Mouse (Mus musculus) C2C12 (cell line): ENCODE results near the gene Oxct1. TPM values are rescaled to one million over a fixed set of nuclear protein-coding genes. Genes with fewer than 3 reads are reported as not detected.

Source experiments
- H3K27me3 ChIP-seq: one replicate; pipeline ENCODE4 v1.6.1; 2011; ENCODE audit not compliant: control insufficient read depth, insufficient read depth, insufficient read length
- H3K36me3 ChIP-seq: one replicate; pipeline ENCODE4 v1.6.1; 2011; ENCODE audit not compliant: control insufficient read depth, insufficient read depth
- H3K4me3 ChIP-seq: one replicate; pipeline ENCODE4 v1.5.1; 2011; ENCODE audit warnings: mild to moderate bottlenecking, control low read depth; ENCODE audit not compliant: poor library complexity, insufficient read depth, severe bottlenecking
- H3K79me2 ChIP-seq: one replicate; pipeline ENCODE4 v1.6.1; 2011; ENCODE audit not compliant: control insufficient read depth, insufficient read depth
- H3K79me3 ChIP-seq: one replicate; pipeline ENCODE4 v1.6.1; 2011; ENCODE audit warnings: low read depth, control low read depth
- H3ac ChIP-seq: one replicate; pipeline ENCODE3; 2011; ENCODE audit warnings: low read depth; ENCODE audit not compliant: control insufficient read depth, insufficient read length
- CEBPB ChIP-seq: IDR thresholded peaks from one replicate; pipeline ENCODE4 v1.6.1; 2011; ENCODE audit warnings: low read depth, mild to moderate bottlenecking, control low read depth, moderate library complexity
- CTCF ChIP-seq: IDR thresholded peaks from one replicate; pipeline ENCODE4 v1.5.1; 2011; ENCODE audit not compliant: control insufficient read depth, insufficient read depth, insufficient read length
- FOSL1 ChIP-seq: IDR thresholded peaks from one replicate; pipeline ENCODE4 v1.8.0; 2011; ENCODE audit warnings: mild to moderate bottlenecking, low read length; ENCODE audit not compliant: poor library complexity, insufficient read depth, severe bottlenecking
- MAX ChIP-seq: IDR thresholded peaks from one replicate; pipeline ENCODE4 v1.6.1; 2011; ENCODE audit warnings: mild to moderate bottlenecking, control low read depth
- MYOD1 ChIP-seq: IDR thresholded peaks from one replicate; pipeline ENCODE4 v1.6.1; 2011; ENCODE audit warnings: low read depth; ENCODE audit not compliant: control insufficient read depth, insufficient read length
- MYOG ChIP-seq: IDR thresholded peaks from one replicate; pipeline ENCODE4 v1.6.1; 2011; ENCODE audit not compliant: control insufficient read depth, insufficient read length; ENCODE audit errors: extremely low read depth
- USF1 ChIP-seq: IDR thresholded peaks from one replicate; pipeline ENCODE4 v1.6.1; 2011; ENCODE audit warnings: low read depth, mild to moderate bottlenecking, control low read depth, moderate library complexity
- polyA plus RNA-seq: library from polyadenylated mRNA; unstranded; fragments of >200 nt; fragmentation: generic; extraction: Trizol; gene quantifications from one replicate; pipeline ENCODE4 v1.2.1, GENCODE M21; 2012; ENCODE audit warnings: missing spikeins

Oxct1 gene
- polyA plus RNA-seq, 1 experiment = 36.2 TPM

- H3K36me3 ChIP-seq = no peaks in the 10 kb centered on the region
- no peak overlapping the region for H3K4me3 ChIP-seq
- no peaks in the 10 kb centered on the region for H3K79me3 ChIP-seq
- H3K79me2 ChIP-seq = no peaks in the 10 kb centered on the region
- H3K27me3 ChIP-seq = no peaks in the 10 kb centered on the region
- no peak overlapping the region for H3ac ChIP-seq
- TF ChIP-seq CTCF (no peak), MAX (no peak), USF1 (no peak), MYOD1 (no peak), CEBPB (no peak)
Measured at GRCm38 (mm10) chr15:4085600-4086384, 59.6 kb downstream of the Oxct1 start.

GRCm38 (mm10) chr15:4087446-4087845 is 61.3 kb downstream of the Oxct1 start:
- no peak for TF ChIP-seq USF1
- no peak for TF ChIP-seq MAX
- no peak overlapping the region for H3ac ChIP-seq
- no peaks in the 10 kb centered on the region for H3K79me3 ChIP-seq
- H3K27me3 ChIP-seq = no peaks in the 10 kb centered on the region
- no peak overlapping the region for H3K4me3 ChIP-seq
- no peaks in the 10 kb centered on the region for H3K79me2 ChIP-seq
- H3K36me3 ChIP-seq = no peaks in the 10 kb centered on the region

GRCm38 (mm10) chr15:4087914-4088313 is 61.7 kb downstream of the Oxct1 start:
- H3K79me3 ChIP-seq = no peaks in the 10 kb centered on the region
- H3ac ChIP-seq = no peak overlapping the region
- TF ChIP-seq MYOG (no peak), USF1 (no peak), CEBPB (no peak), CTCF (no peak), MAX (no peak), MYOD1 (no peak), FOSL1 (no peak)
- H3K79me2 ChIP-seq = no peaks in the 10 kb centered on the region
- H3K4me3 ChIP-seq = no peak overlapping the region
- peaks cover 1% of the 10 kb centered on the region for H3K36me3 ChIP-seq
- H3K27me3 ChIP-seq = no peaks in the 10 kb centered on the region

- Histone ChIP-seq H3ac (no peak overlapping the region), H3K79me2 (no peaks in the 10 kb centered on the region), H3K4me3 (no peak overlapping the region), H3K79me3 (no peaks in the 10 kb centered on the region), H3K27me3 (no peaks in the 10 kb centered on the region), H3K36me3 (peaks cover 10% of the 10 kb centered on the region)
- TF ChIP-seq CTCF = no peak
- TF ChIP-seq CEBPB = no peak
- TF ChIP-seq MYOG = no peak
- TF ChIP-seq FOSL1 = no peak
- no peak for TF ChIP-seq MAX
- no peak for TF ChIP-seq USF1
- no peak for TF ChIP-seq MYOD1
Measured at GRCm38 (mm10) chr15:4090601-4091000, 64.4 kb downstream of the Oxct1 start.

- Histone ChIP-seq H3K4me3 (no peak overlapping the region), H3K27me3 (no peaks in the 10 kb centered on the region), H3K36me3 (peaks cover 14% of the 10 kb centered on the region), H3ac (no peak overlapping the region), H3K79me2 (no peaks in the 10 kb centered on the region), H3K79me3 (no peaks in the 10 kb centered on the region)
- no peak for TF ChIP-seq FOSL1
- peak; percentile 27 for TF ChIP-seq CEBPB
Measured at GRCm38 (mm10) chr15:4092586-4092985, 66.4 kb downstream of the Oxct1 start.

- Histone ChIP-seq H3K79me2 (no peaks in the 10 kb centered on the region), H3K27me3 (no peaks in the 10 kb centered on the region), H3ac (no peak overlapping the region), H3K4me3 (no peak overlapping the region), H3K79me3 (no peaks in the 10 kb centered on the region), H3K36me3 (peaks cover 26% of the 10 kb centered on the region)
- TF ChIP-seq MAX (no peak), CEBPB (no peak), CTCF (no peak), USF1 (no peak), FOSL1 (no peak), MYOG (no peak), MYOD1 (no peak)
Measured at GRCm38 (mm10) chr15:4100341-4100921, 74.2 kb downstream of the Oxct1 start.
